Comparison of ENCODE assay signal across 15 mouse cellular contexts in the genomic region with DNA sequence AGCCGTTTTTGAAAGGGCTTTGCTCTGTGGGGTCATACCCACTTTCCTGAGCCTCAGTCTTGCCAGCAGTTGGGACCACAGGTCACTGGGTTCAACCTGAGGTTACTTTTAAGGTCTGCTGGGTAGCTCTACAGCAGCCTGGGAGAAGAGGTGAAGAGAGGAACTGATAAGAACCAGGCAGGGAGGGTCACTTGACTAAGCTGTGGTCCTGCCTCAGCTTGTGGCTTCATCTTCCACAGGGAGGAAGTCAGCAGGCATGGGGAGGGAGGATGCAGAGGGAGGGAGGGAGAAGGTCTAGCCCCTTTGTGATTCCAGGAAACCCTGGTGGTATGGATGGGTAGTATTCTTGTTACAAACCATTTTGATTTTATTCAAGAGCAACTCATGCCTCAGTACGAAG.
"Had no signal": no experiment of that assay in that cellular context is flagged by ENCODE, and none has a peak within 500 bp of the region (broad histone marks: within the 10 kb centered on the region; RNA-seq: fewer than 3 reads in every experiment).

No protein-coding gene starts in this region.

- H3K9me3 ChIP-seq: kidney, embryonic 15.5 days had no signal

- H3K4me3 ChIP-seq: kidney, embryonic 15.5 days; limb, embryonic 13.5 days; midbrain, embryonic 12.5 days had no signal

- ATAC-seq: intestine, embryonic 16.5 days; lung, postnatal 0 days; midbrain, embryonic 16.5 days had no signal

- DNase-seq: kidney, adult 2 months; kidney, postnatal 14 days; layer of hippocampus, adult 9-11 months; layer of hippocampus, postnatal 36 days; left cerebral cortex, postnatal 4 days; lung, adult 2 months; lung, postnatal 36 days had no signal

- H3K4me2 ChIP-seq: kidney, embryonic 15.5 days; limb, embryonic 13.5 days; midbrain, embryonic 12.5 days had no signal

- H3K36me3 ChIP-seq: kidney, embryonic 15.5 days; limb, embryonic 13.5 days; midbrain, embryonic 12.5 days had no signal

- H3K9ac ChIP-seq: kidney, embryonic 15.5 days; limb, embryonic 13.5 days; liver, embryonic 14.5 days; midbrain, embryonic 12.5 days had no signal

- H3K27ac ChIP-seq: kidney, embryonic 15.5 days; limb, embryonic 13.5 days; liver, embryonic 14.5 days; midbrain, embryonic 12.5 days; stomach, postnatal 0 days had no signal

- H3K4me1 ChIP-seq: kidney, embryonic 15.5 days; midbrain, embryonic 12.5 days had no signal

- H3K27me3 ChIP-seq: kidney, embryonic 15.5 days; limb, embryonic 13.5 days; midbrain, embryonic 12.5 days had no signal
